Mouse (Mus musculus) gastrocnemius, postnatal 4 days (tissue): ENCODE measurements at regions not wholly inside any gene's neighbourhood (a gene's known extent, or its start where the extent isn't known, plus 50 kb on each side); places are given as distances from the start of the nearest gene placed in this dataset.

Experiments
- DNase-seq, 2 experiments: peaks; one replicate each; pipeline ENCODE4 v3.0.0; 2021 to 2022; ENCODE audit warnings: low spot score in 2 of 2, mixed read lengths in 2 of 2

DNA sequence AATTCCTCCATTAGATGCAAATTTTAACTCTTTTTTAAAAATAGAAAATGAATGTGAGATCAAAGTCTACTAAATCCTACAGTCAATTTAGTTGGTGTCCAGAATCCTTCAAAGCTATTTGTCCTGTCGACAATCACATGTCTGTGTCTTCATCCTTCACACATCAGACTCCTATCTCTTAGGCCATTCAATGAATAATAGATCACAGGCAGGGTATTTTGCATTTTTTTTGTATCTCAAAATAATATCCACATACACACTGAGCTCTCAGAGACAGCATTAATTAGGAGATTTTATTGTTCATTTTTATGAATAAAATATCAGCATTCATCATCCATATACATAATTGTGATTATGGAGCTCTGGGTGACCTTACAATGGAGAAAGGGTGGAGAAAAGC is 427.2 kb downstream of the Hao1 start:
- no peak for DNase-seq

DNA sequence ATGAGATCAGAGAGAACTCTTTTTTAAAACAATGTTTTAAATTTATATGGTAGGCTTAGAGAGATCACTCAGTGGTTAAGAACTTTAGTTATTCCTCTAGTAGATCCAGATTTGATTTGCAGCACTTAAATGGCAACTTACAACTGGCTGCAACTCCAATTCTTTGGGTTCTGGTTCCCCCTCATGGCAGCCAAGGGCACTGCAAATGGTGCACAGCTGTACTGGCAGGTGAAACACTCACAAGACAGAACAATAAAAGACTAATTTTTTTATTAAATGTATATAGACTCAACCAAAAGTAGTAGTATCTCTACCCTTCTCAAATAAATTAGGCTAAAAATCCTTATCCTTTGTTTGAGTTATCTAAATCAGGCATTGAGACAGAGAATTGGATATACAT is 446.9 kb downstream of the Hao1 start:
- no peak for DNase-seq

DNA sequence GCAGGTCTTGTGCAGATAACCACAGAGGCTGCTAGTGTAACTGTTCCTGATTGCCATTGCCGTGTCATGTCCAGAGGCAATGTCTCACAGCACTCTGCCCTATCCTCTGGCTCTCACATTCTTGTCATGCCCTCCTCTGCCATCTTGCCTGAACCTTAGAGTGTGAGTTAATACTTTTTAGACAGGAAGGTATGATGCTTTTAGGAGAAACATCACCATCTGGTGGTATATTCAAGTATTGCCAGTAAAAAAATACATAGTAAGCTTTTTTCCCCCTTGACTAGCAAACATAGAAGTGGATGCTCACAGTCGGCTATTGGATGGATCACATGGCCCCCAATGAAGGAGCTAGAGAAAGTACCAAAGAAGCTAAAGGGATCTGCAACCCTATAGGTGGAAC is 465.8 kb downstream of the Hao1 start:
- DNase-seq = no peak

DNA sequence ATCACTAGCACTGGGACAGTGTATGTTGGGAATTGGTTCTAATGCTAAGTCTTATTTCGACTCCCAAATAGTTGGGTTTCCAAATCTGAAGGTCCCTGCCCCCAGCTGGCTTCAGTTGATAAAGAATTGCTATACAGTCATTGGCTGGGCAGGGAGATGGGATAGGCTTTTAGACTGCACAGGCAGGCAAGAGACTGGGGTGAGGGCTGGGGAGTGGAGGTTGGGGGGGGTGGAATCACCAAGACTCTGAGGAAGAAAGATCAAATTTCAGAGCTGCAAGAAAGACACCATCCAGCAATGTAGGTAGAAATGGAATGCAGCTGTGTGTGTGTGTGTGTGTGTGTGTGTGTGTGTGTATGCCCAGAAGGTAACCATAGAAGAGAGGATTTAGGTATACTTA is 474.0 kb downstream of the Hao1 start:
- DNase-seq = no peak

DNA sequence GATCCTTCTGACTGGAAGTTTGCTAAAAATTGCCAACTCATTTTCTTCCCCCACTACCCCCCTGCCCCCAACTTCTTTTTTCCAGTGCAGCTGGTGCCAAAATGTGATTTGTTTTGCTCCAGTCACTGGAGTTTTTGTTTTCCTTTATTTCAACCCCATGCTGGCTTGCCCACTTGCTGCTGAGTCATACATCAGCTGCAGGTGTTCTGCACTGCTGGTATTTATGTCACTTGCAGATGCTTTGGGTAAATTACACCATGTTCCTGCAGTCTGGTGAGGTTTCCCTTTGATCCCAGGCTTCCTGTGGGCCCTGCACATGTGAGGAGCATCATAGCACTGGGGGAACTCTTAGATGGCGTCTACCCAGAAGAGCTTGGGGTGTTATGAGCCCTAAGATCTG is 476.2 kb downstream of the Hao1 start:
- DNase-seq = no peak

DNA sequence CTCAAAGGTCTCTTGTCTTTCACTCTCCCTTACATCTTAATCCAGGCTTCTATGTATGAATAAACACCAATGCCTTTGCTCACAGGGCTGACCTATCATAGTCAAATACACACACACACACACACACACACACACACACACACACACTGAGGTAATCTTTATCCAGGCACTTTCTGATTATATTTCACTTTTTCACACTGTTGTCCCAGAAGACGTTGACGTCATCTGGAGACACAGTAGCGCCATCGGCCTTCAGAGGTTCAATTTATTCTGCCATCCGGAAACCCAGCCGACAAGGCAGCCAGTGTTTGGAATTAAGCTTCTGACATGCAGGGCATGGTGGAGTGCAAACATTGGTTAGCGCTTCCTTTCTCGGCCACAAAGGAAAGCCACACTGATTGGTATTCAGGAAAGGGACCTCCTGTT is 486.2 kb downstream of the Hao1 start:
- no peak for DNase-seq

DNA sequence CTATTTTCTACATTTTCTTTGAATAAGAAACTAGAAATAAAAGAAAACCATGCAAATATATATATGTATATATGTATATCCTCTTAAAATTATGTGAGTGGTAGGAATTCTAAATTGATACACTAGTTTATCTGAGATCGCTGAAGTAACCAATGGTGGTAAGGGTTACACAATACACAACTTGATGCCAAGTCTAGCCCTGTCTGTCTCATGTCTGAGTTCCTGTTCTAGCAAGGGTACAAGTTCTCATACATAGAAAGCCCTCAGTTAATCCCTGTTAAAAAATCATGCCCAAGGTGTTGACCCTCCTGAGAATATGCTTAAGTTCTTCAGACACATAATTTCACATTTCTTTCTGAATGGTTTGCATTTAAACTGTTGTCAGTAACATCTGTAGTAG is 486.8 kb downstream of the Hao1 start:
- no peak for DNase-seq

DNA sequence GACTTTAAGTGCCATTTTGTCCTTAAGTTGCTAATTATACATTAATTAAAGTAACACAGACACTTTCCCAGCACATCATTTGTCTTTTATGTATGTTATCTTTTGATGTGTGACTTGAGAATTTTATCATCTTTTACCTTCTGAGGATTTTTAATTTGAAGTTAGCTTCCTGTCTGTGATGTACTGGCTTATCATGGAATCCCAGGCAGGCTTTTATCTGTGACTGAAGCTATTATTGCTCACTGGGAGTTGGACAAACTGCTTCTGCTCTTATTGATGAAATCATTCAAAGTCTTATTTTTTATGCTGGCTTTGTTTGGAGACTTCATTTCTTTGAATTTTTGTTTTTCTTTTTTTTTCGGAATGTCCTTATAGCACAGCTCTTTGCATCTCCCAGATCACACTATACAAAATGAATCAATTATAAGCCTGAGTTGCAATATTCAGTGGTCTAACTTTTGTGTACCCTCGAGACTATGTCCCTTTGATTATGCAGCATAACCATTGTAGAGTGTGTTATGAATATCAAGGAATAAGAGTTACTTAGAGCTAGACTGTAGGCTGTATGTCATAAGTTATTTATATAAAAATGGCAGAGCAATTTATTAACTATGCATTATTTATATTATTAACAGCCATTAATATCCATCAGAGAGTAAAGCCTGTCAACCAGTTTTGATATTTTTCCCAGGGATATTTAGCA is 494.1 kb downstream of the Hao1 start:
- no peak for DNase-seq

DNA sequence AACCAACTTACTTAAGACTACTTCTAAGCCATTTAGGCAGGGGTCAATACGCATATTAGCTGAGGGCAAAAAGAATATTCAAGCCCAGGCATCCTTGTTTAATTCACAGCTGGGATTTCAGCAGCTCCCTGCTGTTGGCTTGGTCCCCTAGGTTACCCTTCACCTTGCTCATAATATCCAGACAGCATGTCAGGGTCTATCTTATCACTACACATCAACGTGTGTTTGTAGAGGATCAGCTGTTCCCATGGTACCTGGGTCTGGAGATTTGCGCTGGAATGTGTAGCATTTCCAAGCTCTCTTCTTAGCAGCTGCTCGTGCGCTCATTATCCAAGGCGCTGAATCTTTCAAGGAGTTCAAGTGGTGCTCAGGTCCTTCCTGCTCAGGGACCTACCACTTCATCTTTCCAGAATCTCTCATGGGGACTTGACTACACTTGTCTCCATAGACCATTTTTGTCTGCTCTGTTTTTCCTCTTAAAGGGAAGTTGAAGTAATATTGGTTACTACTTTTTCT is 484.5 kb downstream of the Bmp2 start:
- no peak for DNase-seq

DNA sequence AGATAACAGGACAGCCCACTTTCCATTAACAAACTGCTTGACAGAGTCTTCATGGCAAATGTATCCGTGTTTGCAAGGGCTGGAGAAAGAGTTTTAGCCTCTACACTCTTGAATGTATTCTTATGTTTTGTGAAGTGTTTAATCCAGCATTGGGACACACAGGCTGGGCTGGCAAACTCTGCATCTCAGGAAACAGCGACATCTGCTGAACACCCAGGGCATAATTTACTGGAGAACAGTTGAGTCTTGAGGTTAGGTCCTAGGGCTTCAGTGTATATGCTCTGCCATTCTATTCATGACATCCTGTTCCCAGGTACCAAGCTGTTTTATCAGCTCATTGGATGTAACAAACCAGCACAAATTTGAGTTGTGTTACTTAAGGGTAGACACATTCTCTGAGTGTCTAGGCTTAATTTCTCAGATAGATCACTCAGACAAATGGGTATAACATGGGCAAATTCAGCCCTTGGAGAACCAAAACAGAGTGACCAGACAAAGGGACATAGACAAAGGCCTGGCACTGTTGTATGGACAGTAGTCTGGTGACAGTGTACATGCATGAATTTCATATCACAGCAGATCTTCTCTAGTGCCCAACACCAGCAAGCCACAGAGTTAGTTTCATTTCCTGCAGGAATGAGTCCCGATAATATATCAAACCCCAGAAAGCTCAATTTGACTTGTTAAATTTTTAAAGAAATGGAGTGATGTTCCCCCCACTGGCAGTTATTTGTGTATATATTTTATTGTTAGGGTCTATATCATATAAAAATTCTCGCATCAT is 477.9 kb downstream of the Bmp2 start:
- peak in 1 of 2 experiments; percentile 22 for DNase-seq

DNA sequence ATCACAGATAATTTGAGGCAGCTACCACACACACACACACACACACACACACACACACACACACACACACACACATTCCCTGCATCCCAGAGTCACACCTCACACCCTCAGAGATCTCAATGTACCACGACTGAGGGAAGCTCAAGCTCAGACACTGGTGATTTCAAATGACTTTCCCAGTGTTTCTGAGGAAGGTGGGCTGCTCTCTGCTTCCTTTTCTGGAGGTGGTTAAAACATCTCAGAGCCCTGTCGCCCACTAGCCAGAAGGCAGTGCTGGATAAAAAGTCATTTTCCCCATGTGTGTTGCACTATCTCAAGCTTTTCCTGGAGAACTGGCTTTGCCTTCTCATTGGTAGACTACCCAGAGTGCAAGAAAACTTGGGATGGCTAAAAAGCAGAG is 477.2 kb downstream of the Bmp2 start:
- no peak for DNase-seq

DNA sequence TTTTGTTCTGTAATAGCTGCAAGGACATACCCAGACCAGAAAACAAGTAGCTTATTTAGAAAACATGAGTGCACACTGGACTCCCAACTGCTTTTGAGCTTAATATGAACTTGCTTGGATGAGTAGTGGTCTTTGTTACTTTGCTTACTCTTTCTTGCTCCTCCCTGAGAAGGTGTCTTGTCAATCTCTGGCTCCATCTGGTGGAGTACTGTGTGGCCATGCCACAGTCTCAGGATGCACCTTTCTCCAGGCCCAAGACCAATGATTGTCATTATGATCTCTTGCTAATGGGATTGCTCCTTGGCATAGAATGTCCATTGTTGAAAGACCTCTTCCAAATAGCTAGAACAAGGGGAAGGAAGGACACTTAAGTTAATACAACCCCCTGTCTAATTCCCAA is 465.1 kb downstream of the Bmp2 start:
- peak in 1 of 2 experiments; percentile 21 for DNase-seq

DNA sequence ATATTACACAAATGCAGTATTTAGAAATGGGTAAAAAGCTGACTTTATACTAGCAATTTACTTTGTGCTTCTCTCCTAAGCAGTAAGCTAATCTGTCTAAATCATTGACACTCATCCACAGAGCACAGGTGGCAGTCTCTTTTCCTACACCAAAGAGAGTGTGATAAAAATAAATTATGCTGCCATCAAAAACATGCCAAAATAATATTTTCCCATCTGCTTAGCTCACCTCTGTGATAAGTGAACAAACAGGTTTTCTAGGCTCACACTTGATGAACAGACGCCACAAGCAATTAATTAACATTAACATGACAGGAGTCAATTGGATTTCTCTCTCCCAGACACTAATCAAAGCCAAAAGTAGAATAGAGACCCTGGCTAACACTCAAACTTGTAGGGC is 451.2 kb downstream of the Bmp2 start:
- DNase-seq = no peak

DNA sequence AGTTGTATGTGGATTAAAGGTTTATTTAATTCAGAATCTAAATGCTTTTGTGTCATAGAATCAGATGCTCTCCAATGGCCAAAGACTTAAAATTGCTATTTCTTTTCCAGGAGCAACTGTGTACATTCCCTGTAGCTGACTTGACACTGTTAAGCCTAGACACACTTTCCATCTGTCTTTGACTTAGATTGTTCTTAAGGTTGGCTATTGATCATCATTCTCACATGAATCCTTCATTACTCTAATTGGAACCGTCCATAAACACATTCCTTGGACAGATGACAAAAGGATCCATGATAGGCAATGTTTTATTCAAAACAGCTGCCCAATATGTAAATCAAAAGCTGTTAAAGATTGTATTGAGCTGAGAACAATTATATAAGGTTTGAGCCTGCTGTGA is 442.8 kb downstream of the Bmp2 start:
- no peak for DNase-seq

DNA sequence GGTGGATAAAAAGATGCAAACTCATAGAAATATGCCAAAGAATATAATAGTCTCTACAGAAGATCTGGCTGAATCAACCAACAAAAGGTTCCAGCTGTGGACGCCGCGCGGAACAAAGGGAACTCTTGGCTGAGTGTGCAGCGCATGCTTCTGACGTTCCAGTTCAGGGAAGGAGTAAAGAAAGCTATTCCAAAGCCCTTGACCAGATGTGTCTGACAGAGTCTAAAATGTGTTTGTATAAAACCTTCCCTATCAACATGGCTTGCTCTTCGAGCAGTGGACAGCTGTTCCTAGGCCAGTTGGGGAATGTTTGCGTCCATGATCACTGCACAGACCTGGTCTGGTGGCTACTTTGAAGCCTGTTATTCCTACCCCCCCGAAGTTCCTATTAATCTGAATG is 442.4 kb downstream of the Bmp2 start:
- DNase-seq = peak in 1 of 2 experiments; percentile 56

DNA sequence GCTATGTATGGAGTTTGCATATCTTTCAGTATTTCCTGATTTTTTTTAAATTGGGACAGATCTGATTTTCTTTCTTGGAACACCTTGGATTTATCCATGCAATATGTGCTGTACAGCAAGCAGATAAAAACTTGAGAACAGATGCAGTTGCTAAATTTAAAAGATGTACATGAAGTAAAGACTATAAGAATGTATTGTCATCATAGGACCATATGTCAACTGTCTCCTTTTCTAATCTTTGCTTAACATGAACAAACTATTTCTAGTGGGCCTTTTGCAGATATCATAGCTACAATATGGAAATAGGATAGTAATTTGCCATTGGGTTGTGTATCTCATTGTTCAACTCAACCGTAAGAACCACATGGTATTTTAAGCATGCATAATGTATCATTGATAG is 435.7 kb downstream of the Bmp2 start:
- no peak for DNase-seq
